Comparison of ENCODE assay signal across 15 mouse cellular contexts in the genomic region with DNA sequence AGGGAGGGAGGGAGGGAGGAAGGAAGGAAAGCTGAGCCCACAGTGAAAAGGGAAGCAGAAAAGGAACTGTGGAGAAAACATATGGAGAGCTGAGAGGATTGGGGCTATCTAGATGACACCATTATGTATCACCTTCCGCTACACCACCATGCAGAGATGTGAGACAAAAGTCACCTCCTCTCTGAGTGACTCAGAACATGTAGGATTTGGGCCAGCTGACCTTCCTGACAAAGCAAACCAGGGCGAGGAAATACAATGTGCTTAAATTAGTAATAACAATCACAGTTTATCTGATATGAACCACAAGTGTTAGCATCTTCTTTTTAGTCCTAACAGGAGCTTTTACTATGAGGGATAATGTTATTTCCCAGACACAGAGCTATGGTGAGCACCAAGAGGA. TPM values are rescaled to one million over a fixed set of nuclear protein-coding genes. Genes with fewer than 3 reads are reported as not detected.
"Had no signal": no experiment of that assay in that cellular context is flagged by ENCODE, and none has a peak within 500 bp of the region (broad histone marks: within the 10 kb centered on the region; RNA-seq: fewer than 3 reads in every experiment).

No protein-coding gene starts in this region.

- DNase-seq: kidney, postnatal 25 days; layer of hippocampus, adult 9-11 months; liver; lung, adult 18-20 months; lung, postnatal 10 days; lung, postnatal 4 days; midbrain, embryonic 14.5 days; right cerebral cortex, adult 18-20 months; right cerebral cortex, postnatal 14 days; spleen, adult 18-20 months; thymus, postnatal 25 days had no signal

- ATAC-seq: liver, embryonic 12.5 days had no signal

RNA-seq across cellular contexts. Expression of a gene that starts 3.2 kb away (rescaled TPM):
- total RNA-seq: layer of hippocampus, adult 2 months; left cerebral cortex, adult 18-20 months; megakaryocyte-erythroid progenitor cell, adult 5-6 weeks had no signal

RNA-seq across cellular contexts. Expression of a gene that starts 57.1 kb away (rescaled TPM):
- total RNA-seq: megakaryocyte-erythroid progenitor cell, adult 5-6 weeks had no signal
